10 mouse cellular contexts compared by ENCODE assay signal in genomic region chr19:41973891-41974794, GRCm38 (mm10). TPM values are rescaled to one million over a fixed set of nuclear protein-coding genes. Genes with fewer than 3 reads are reported as not detected.
A peak's percentile ranks its signal among the peaks of the same experiment; 100 is the strongest.
DNase-seq lines count a peak whose midpoint lies in the region; ATAC-seq lines count a peak whose summit lies in the region.
"Had no signal": no experiment of that assay in that cellular context is flagged by ENCODE, and none has a peak within 500 bp of the region (broad histone marks: within the 10 kb centered on the region; RNA-seq: fewer than 3 reads in every experiment).

No protein-coding gene starts in this region.

- 60% methylated on average over 13 of the region's 13 CpGs for WGBS in hindbrain, embryonic 12.5 days
- WGBS in hindbrain, embryonic 14.5 days: 47% methylated on average over 13 of the region's 13 CpGs

- peaks cover 1% of the 10 kb centered on the region for H3K36me3 ChIP-seq in hindbrain, embryonic 12.5 days
- peaks cover 1% of the 10 kb centered on the region; the same call in 1 of the 2 replicates for H3K36me3 ChIP-seq in hindbrain, embryonic 14.5 days (replicated peaks; ENCODE audit: control insufficient read depth, insufficient read depth)

- 0 out of 2 replicates have a peak overlapping the region, but pooled peaks have one; percentile 2 for H3K27ac ChIP-seq in hindbrain, embryonic 12.5 days
- H3K27ac ChIP-seq in hindbrain, embryonic 14.5 days: no peak overlapping the region; the same call in 1 of the 2 replicates
- H3K27ac ChIP-seq: liver, embryonic 12.5 days had no signal

- intact Hi-C loops in left cerebral cortex, postnatal 14 days (cut with DNase I): no loop called here

- no peak overlapping the region for H3K9ac ChIP-seq in hindbrain, embryonic 12.5 days
- H3K9ac ChIP-seq in hindbrain, embryonic 14.5 days: no peak overlapping the region
- H3K9ac ChIP-seq: liver, embryonic 12.5 days had no signal

- no peaks in the 10 kb centered on the region for H3K9me3 ChIP-seq in hindbrain, embryonic 12.5 days (replicated peaks)
- no peaks in the 10 kb centered on the region for H3K9me3 ChIP-seq in hindbrain, embryonic 14.5 days (ENCODE audit: control insufficient read depth, low read length)
- H3K9me3 ChIP-seq: liver, embryonic 12.5 days had no signal

- H3K4me2 ChIP-seq in hindbrain, embryonic 12.5 days (replicated peaks): no peak overlapping the region
- H3K4me2 ChIP-seq in hindbrain, embryonic 14.5 days (replicated peaks): no peak overlapping the region
- H3K4me2 ChIP-seq: liver, embryonic 12.5 days had no signal

- DNase-seq in hindbrain, embryonic 14.5 days (ENCODE audit: low spot score): no peak
- DNase-seq in testis, postnatal 14 days (ENCODE audit: low spot score): peak; percentile 43
- DNase-seq in testis, postnatal 10 days (ENCODE audit: low spot score): no peak
- peak; percentile 48 to 76 for DNase-seq in left cerebral cortex, postnatal 14 days (ENCODE audit: low spot score in 2 of 2)
- DNase-seq in telencephalon, adult 2 months (ENCODE audit: low read depth, low spot score): peak; percentile 61
- DNase-seq in c-Kit-positive CD71-positive TER-119-positive erythroid progenitor cells, embryonic 14.5 days (ENCODE audit: low spot score): no peak
- DNase-seq in lung, postnatal 4 days: no peak

- no peak overlapping the region for H3K4me3 ChIP-seq in hindbrain, embryonic 12.5 days
- no peak overlapping the region for H3K4me3 ChIP-seq in hindbrain, embryonic 14.5 days (replicated peaks; ENCODE audit: low read length)
- H3K4me3 ChIP-seq: liver, embryonic 12.5 days had no signal

- ATAC-seq in hindbrain, embryonic 12.5 days (ENCODE audit: low FRiP score): no peak
- ATAC-seq in hindbrain, embryonic 14.5 days (ENCODE audit: low FRiP score): no peak
- ATAC-seq: CD4-positive, CD25-positive, alpha-beta regulatory T cell, adult 4 months; liver, embryonic 12.5 days had no signal

- no peaks in the 10 kb centered on the region for H3K27me3 ChIP-seq in hindbrain, embryonic 12.5 days
- H3K27me3 ChIP-seq in hindbrain, embryonic 14.5 days (ENCODE audit: control insufficient read depth, insufficient read depth, low read length): no peaks in the 10 kb centered on the region
- H3K27me3 ChIP-seq: liver, embryonic 12.5 days had no signal

- H3K4me1 ChIP-seq in hindbrain, embryonic 12.5 days: peaks cover 8% of the 10 kb centered on the region; the same call in 1 of the 2 replicates
- H3K4me1 ChIP-seq in hindbrain, embryonic 14.5 days (replicated peaks; ENCODE audit: control insufficient read depth, insufficient read depth, low read length): no peaks in the 10 kb centered on the region

RNA-seq across cellular contexts. Expression of gene Mms19, which starts 6.8 kb away (rescaled TPM):
- 33.1 and 39.0 TPM in 2 replicates for polyA plus RNA-seq in hindbrain, embryonic 12.5 days (2016; fragmentation: Nextera tagmentation; extraction: Ambion mirVana)
- 29.6 and 31.6 TPM in 2 replicates for polyA plus RNA-seq in hindbrain, embryonic 14.5 days (2014; fragmentation: Nextera tagmentation; extraction: Ambion mirVana)
- 10 to 100 TPM; 26.7 to 35.6 TPM for total RNA-seq in left cerebral cortex, postnatal 14 days (2021)

RNA-seq across cellular contexts. Expression of gene Ubtd1, which starts 7.4 kb away (rescaled TPM):
- polyA plus RNA-seq in hindbrain, embryonic 12.5 days (2016; fragmentation: Nextera tagmentation; extraction: Ambion mirVana): 15.9 and 16.2 TPM in 2 replicates
- polyA plus RNA-seq in hindbrain, embryonic 14.5 days (2014; fragmentation: Nextera tagmentation; extraction: Ambion mirVana): 8.6 and 9.2 TPM in 2 replicates
- 10 to 100 TPM; 11.2 to 12.8 TPM for total RNA-seq in left cerebral cortex, postnatal 14 days (2021)

RNA-seq across cellular contexts. Expression of gene Zdhhc16, which starts 40.9 kb away (rescaled TPM):
- 75.8 and 76.4 TPM in 2 replicates for polyA plus RNA-seq in hindbrain, embryonic 12.5 days (2016; fragmentation: Nextera tagmentation; extraction: Ambion mirVana)
- polyA plus RNA-seq in hindbrain, embryonic 14.5 days (2014; fragmentation: Nextera tagmentation; extraction: Ambion mirVana): 70.6 and 70.8 TPM in 2 replicates
- total RNA-seq in left cerebral cortex, postnatal 14 days (2021): 10 to 100 TPM; 54.9 to 60.4 TPM

RNA-seq across cellular contexts. Expression of gene Exosc1, which starts 40.9 kb away (rescaled TPM):
- 63.1 and 64.4 TPM in 2 replicates for polyA plus RNA-seq in hindbrain, embryonic 12.5 days (2016; fragmentation: Nextera tagmentation; extraction: Ambion mirVana)
- 51.9 and 64.0 TPM in 2 replicates for polyA plus RNA-seq in hindbrain, embryonic 14.5 days (2014; fragmentation: Nextera tagmentation; extraction: Ambion mirVana)
- total RNA-seq in left cerebral cortex, postnatal 14 days (2021): 10 to 100 TPM; 21.9 to 27.2 TPM

Comparison
In these comparisons a context has a peak if more than half of its experiments do, and no peak if none do; other contexts are left out.
1. DNase-seq: peak in testis, postnatal 14 days (single experiment), left cerebral cortex, postnatal 14 days (2 of 2) and telencephalon, adult 2 months (single experiment); none in hindbrain, embryonic 14.5 days (single experiment), testis, postnatal 10 days (single experiment), c-Kit-positive CD71-positive TER-119-positive erythroid progenitor cells, embryonic 14.5 days (single experiment) and lung, postnatal 4 days (0 of 2).